Mouse (Mus musculus) myocyte (in vitro differentiated cells): ENCODE data around the gene Lrig1.

ENCODE experiments used
- CEBPB ChIP-seq: IDR thresholded peaks from 2 replicates; pipeline ENCODE4 v1.6.1; 2011; ENCODE audit warnings: mild to moderate bottlenecking, moderate library complexity; ENCODE audit not compliant: poor library complexity, insufficient read depth, severe bottlenecking
- E2F4 ChIP-seq: IDR thresholded peaks from one replicate; pipeline ENCODE4 v1.6.1; 2011; ENCODE audit warnings: mild to moderate bottlenecking, control low read depth, moderate library complexity; ENCODE audit not compliant: insufficient read depth
- MAX ChIP-seq: IDR thresholded peaks from one replicate; pipeline ENCODE4 v1.6.1; 2011; ENCODE audit warnings: low read depth, mild to moderate bottlenecking, control low read depth
- MYOD1 ChIP-seq, 3 experiments: IDR thresholded peaks; one replicate each; pipeline ENCODE4 v1.6.1; 2011; ENCODE audit warnings: control low read depth in 2 of 3, low read depth in 2 of 3, mild to moderate bottlenecking in 2 of 3, moderate library complexity in 1 of 3; ENCODE audit not compliant: insufficient read length in 2 of 3, control insufficient read depth in 1 of 3
- MYOG ChIP-seq, 3 experiments: IDR thresholded peaks; one replicate each; pipeline ENCODE4 v1.6.1; 2011; ENCODE audit warnings: control low read depth in 2 of 3, low read depth in 2 of 3, mild to moderate bottlenecking in 2 of 3; ENCODE audit not compliant: insufficient read length in 2 of 3, control insufficient read depth in 1 of 3, insufficient read depth in 1 of 3
- POLR2A ChIP-seq: IDR thresholded peaks from one replicate; pipeline ENCODE4 v1.6.1; 2011; ENCODE audit warnings: low read depth, mild to moderate bottlenecking, control low read depth, moderate library complexity; ENCODE audit not compliant: insufficient read length
- POLR2AphosphoS2 ChIP-seq: IDR thresholded peaks from one replicate; pipeline ENCODE4 v1.6.1; 2011; ENCODE audit warnings: low read depth, control low read depth; ENCODE audit not compliant: insufficient read length
- REST ChIP-seq: IDR thresholded peaks from one replicate; pipeline ENCODE4 v1.6.1; 2011; ENCODE audit warnings: mild to moderate bottlenecking, control low read depth, moderate library complexity; ENCODE audit not compliant: insufficient read depth, insufficient read length
- SRF ChIP-seq: IDR thresholded peaks from one replicate; pipeline ENCODE4 v1.6.1; 2011; ENCODE audit warnings: low read depth; ENCODE audit not compliant: control insufficient read depth, insufficient read length
- TCF12 ChIP-seq: IDR thresholded peaks from one replicate; pipeline ENCODE4 v1.6.1; 2011; ENCODE audit warnings: mild to moderate bottlenecking, control low read depth; ENCODE audit not compliant: poor library complexity, insufficient read depth, severe bottlenecking
- USF1 ChIP-seq: IDR thresholded peaks from one replicate; pipeline ENCODE4 v1.6.1; 2011; ENCODE audit warnings: low read depth, mild to moderate bottlenecking, control low read depth, moderate library complexity

DNA sequence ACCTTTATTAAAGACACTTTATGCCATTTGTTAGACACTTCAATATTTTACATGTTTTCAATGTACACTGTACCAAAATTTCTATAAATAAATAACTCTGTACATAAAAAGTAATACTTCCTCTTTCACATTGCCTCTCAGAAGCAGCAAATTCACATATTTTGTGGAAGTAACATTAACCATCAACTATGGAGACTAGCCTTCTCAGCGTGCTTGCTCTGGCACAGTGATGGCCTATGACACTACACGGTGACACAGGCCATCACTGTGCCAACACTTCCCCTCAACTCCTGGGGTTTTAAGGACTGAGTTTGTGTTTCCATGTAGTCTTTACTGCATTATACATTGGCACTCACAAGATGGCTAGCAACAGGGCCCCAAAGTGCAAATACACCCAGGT lies 95.4 kb downstream of the Lrig1 start:
- TF ChIP-seq POLR2A (no peak), TCF12 (no peak), E2F4 (no peak), MYOD1 (IDR thresholded peaks at IDR 0.05; ENCODE audit: control insufficient read depth in 1 of 3, insufficient read length in 2 of 3, low read depth in 2 of 3) (no peak), MAX (no peak), CEBPB (no peak), POLR2AphosphoS2 (no peak), USF1 (no peak), REST (no peak), MYOG (IDR thresholded peaks at IDR 0.05; ENCODE audit: control insufficient read depth in 1 of 3, insufficient read depth in 1 of 3, insufficient read length in 2 of 3, low read depth in 2 of 3) (no peak), SRF (no peak)
